Mouse (Mus musculus) erythroblast, embryonic 14.5 days (primary cell): Measurements from ENCODE around the gene Kcnab2.

Experiments used
- GATA1 ChIP-seq: IDR thresholded peaks from 2 replicates; pipeline ENCODE4 v1.6.1; 2012; ENCODE audit warnings: low read length, inconsistent platforms, mixed read lengths
- TAL1 ChIP-seq: IDR thresholded peaks from 3 replicates; pipeline ENCODE4 v1.6.1; 2012; ENCODE audit warnings: low read length, inconsistent platforms, mixed read lengths

DNA sequence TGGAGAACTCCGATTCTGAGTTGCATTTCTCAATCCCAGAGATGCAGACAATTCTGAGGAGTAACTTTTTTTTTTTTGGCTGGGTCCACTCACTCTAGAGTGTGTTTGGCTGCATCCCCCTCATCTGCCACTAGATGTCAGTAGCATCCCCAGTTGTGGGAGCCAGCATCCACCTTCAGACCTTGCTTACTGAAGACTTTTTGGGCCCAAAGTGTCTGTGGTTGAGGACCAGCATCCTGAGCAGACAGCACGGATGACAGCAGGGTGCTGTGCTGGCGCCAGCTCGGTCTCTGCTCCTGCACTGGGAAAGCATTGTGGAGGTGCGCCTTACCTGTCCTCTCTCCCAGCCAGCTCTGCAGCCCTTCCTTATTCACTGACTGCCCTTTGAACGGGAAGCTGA, 42.4 kb upstream of the Kcnab2 start:
- TF ChIP-seq GATA1 (no peak), TAL1 (no peak)
